Mouse (Mus musculus) heart, postnatal 14 days (tissue): Measurements from ENCODE around the gene Gpr157. TPM values are rescaled to one million over a fixed set of nuclear protein-coding genes. Genes with fewer than 3 reads are reported as not detected.

Source experiments
- DNase-seq, 2 experiments: peaks; one replicate each; pipeline ENCODE4 v3.0.0; 2021 to 2022
- intact Hi-C: fragments of 180-260 bp; cut with DNase I; formaldehyde crosslinking; loops from one replicate; pipeline ENCODE4 v1.15.1; 2025
- total RNA-seq, 2 experiments: library from RNA; stranded (reverse); gene quantifications; 2 replicates each; pipeline ENCODE4 v1.2.3; 2021

Gene Gpr157
- total RNA-seq, 2 experiments from 2014 or later = 29.5 to 33.7 TPM

- DNase-seq = no peak
- intact Hi-C loops = no loop called here
These were observed 15.7 kb downstream of the Gpr157 start for GRCm38 (mm10) chr4:150102822-150103221.

GRCm38 (mm10) chr4:150105671-150106070 lies 18.5 kb downstream of the Gpr157 start:
- intact Hi-C loops = no loop called here
- DNase-seq = no peak

DNA sequence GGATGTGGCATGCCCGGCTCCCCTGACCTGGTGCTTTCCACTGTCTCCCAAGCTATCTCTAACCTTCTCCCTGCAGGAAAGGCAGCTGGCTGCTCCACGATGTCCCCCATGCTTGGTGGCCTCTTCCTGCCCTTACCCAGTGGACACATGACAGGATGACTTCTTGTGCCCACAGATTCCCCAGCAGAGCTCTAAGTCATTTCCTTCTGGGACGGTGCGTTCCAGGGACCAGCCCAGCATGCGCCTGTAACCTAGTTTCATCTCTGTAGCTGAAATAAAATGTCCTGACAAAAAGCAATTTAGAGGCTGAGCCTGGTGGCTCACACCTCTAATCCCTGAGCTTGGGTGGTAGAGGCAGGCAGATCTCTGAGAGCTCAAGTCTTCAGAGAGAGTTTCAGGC lies 19.5 kb downstream of the Gpr157 start:
- no peak for DNase-seq
- intact Hi-C loops = no loop called here

GRCm38 (mm10) chr4:150109636-150110035 lies 22.5 kb downstream of the Gpr157 start:
- intact Hi-C loops = no loop called here
- no peak for DNase-seq

- peak in 1 of 2 experiments; percentile 20 for DNase-seq
These were observed 23.2 kb downstream of the Gpr157 start for GRCm38 (mm10) chr4:150110373-150110772.

GRCm38 (mm10) chr4:150112867-150113266 lies 25.7 kb downstream of the Gpr157 start:
- intact Hi-C loops = no loop called here
- peak; percentile 59 to 72 for DNase-seq

More at GRCm38 (mm10) chr4:150110373-150110772, 23.2 kb downstream of the Gpr157 start:
- intact Hi-C loops = no loop called here

GRCm38 (mm10) chr4:150114505-150115061 lies 27.4 kb downstream of the Gpr157 start:
- intact Hi-C loops = no loop called here
- no peak for DNase-seq

DNA sequence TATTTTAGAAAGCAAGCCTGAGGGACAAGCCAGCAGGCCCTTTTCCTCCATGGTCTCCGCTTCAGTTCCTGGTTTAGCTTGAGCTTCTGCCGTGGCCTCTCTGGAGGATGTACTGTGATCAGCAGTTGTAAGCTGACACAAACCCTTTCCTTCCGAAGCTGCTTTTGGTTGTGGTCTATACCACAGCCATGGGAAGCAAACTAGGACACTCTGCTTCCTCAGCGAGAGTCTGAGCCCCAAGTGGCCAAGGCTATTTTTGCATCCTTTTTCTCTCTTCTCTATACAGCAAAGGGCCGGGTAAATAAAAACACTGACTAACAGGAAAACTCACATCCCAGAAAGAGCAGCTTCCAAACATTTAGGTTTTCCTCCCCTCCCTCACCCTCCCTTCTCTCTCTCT lies 30.1 kb downstream of the Gpr157 start:
- peak in 1 of 2 experiments; percentile 16 for DNase-seq
- intact Hi-C loops = no loop called here

GRCm38 (mm10) chr4:150118163-150118562 lies 31.0 kb downstream of the Gpr157 start:
- DNase-seq = no peak
- intact Hi-C loops = no loop called here

DNA sequence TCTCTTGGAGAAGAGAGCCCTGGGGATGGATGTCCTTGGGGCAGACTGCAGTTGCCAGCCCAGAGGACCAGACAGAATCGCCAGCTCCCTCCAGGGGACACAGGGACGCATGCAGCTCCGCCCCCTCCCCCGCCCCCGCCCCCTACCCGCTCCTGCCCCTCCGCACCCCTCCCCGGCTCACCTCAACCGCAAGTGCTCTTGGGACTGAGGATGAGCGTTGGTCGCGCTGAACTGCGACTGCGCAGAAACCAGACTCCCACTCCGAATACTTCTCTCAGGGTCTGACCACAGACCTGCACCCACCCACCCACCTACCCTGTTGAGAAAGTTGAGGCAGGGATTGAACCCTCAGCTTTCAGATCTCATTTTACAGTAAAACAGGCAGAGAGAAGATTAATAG lies 31.9 kb downstream of the Gpr157 start, which contains the start of gene Slc2a5:
TSS of gene Slc2a5 (plus strand) at position 229 of the 400 bp plus-strand sequence.
- intact Hi-C loops = no loop called here
- DNase-seq = no peak

DNA sequence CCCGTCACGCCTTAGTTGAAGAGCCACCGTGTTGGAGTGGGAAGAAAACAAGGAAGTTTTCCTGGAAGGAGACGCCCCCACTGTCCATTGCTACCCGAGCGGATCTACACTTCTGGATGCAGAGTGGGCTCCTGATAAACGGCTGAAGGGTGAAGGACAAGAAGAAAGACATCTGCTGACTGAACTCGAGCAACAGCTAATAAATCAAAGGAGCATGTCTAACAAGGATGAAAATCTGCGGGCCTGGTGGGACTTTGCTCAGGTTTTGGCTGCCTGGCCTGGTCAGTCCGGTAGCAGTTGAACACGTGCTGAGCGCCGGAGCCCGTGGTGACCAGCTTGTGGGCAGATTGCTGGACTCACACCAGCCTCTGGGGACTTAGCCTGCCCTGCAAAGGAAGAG lies 32.5 kb downstream of the Gpr157 start:
- intact Hi-C loops = no loop called here
- no peak for DNase-seq

- no peak for DNase-seq
- intact Hi-C loops = no loop called here
These were observed 33.1 kb downstream of the Gpr157 start for GRCm38 (mm10) chr4:150120173-150120833.

GRCm38 (mm10) chr4:150121430-150121829 lies 34.3 kb downstream of the Gpr157 start:
- no peak for DNase-seq
- intact Hi-C loops = no loop called here

GRCm38 (mm10) chr4:150122476-150122875 lies 35.3 kb downstream of the Gpr157 start:
- no peak for DNase-seq
- intact Hi-C loops = no loop called here

- intact Hi-C loops = no loop called here
- DNase-seq = no peak
These were observed 39.2 kb downstream of the Gpr157 start for GRCm38 (mm10) chr4:150126373-150126772.

DNA sequence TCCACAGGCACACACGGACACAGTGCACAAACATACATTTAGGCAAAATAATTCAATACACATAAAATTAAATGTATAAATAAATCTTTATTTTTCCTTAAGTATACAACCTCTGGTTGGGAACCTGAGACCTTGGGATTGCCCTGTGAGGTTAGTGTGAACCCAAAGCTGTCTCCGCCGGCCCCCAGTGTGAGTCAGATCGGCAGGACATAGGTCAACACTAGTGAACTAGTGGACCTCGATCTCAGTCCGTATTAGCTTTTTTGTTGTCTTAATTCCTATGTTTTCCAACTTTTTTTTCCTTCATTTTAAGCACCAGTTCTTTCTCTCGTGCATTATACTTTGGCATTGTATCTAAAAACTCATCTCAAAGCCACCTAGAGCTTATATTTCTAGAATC lies 40.7 kb downstream of the Gpr157 start:
- intact Hi-C loops = no loop called here
- no peak for DNase-seq

DNA sequence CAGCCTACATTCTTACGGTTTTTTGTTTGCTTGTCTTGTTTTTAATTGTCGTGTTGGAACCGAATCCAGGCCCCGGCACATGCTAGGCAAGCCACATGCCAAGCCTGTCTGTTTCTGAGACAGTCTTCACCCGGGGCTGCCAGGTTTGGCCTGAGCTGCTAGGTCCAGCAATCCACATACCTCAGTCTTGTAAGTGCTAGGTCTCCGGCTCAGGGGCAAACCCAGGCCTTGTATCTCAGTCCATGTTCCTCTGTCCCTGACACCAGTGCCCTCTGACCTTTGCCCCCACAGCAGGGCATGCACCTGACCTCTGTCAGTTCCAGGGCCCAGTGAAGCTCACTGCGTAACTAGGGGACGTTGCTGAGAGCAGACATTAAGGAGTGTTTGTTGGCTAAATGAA lies 41.4 kb downstream of the Gpr157 start:
- DNase-seq = no peak
- intact Hi-C loops = no loop called here

GRCm38 (mm10) chr4:150130661-150131060 lies 43.5 kb downstream of the Gpr157 start:
- intact Hi-C loops = no loop called here
- DNase-seq = no peak

GRCm38 (mm10) chr4:150132692-150133271 lies 45.6 kb downstream of the Gpr157 start:
- no peak for DNase-seq
- intact Hi-C loops = no loop called here

DNA sequence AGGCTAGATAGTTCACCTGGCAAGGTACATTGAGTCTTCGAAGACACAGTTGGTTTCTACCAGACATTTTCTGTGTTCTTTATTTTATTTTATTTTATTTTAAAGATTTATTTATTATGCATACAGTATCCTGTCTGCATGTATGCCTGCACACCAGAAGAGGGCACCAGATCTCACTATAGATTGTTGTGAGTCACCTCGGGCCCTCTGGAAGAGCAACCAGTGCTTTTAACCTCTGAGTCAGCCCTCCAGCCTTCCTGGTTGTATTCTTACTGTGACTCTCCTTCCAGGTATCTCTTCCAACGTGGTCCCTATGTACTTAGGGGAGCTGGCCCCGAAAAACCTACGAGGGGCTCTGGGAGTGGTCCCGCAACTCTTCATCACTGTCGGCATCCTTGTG lies 48.1 kb downstream of the Gpr157 start:
- DNase-seq = no peak
- intact Hi-C loops = no loop called here

- intact Hi-C loops = loop anchor here (2.0 kb wide), 1 partner anchor 82 kb away; no protein-coding TSS in a partner anchor
- peak; percentile 77 to 87 for DNase-seq
These were observed 49.5 kb downstream of the Gpr157 start for GRCm38 (mm10) chr4:150136693-150137092.
